Mouse (Mus musculus): ENCODE measurements around the gene Pbx2. TPM values are rescaled to one million over a fixed set of nuclear protein-coding genes. Genes with fewer than 3 reads are reported as not detected.

Pbx2 gene
- polyA plus RNA-seq, 1 experiment from 2014 or later: 17.9 TPM

DNA sequence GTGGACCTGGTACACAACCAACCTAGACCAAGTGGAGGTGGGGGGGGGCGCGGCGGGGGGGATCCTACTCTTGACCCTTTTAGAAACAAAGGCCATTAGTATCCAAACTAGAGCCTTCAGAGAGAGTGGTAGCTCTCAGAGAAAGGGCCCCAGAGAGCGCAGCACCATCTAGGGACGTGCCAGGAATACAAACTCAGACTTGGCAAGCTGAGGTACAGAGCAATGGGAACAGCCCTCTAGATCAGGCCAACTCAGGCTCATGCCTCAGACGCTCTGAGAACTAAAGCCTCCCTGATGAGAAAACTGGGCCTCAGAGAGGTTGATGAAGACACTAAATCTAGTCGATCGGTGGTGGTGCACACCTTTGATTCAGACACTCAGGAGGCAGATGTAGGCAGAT is 5.9 kb upstream of the Pbx2 start:
- no peak overlapping the region for H3K4me3 ChIP-seq (ENCODE audit: low read depth, low read length)
- H3K4me2 ChIP-seq (ENCODE audit: low read depth, low read length, severe bottlenecking): no peak overlapping the region
- ATAC-seq (replicated peaks; ENCODE audit: low FRiP score): no peak
- H3K9ac ChIP-seq (ENCODE audit: low read length): no peak overlapping the region
- H3K4me1 ChIP-seq (replicated peaks; ENCODE audit: control insufficient read depth, insufficient read depth, low read length): peaks cover 21% of the 10 kb centered on the region
- H3K27ac ChIP-seq (ENCODE audit: low read depth, low read length): no peak overlapping the region
- WGBS: 89% methylated on average over 8 of the region's 8 CpGs
- no peaks in the 10 kb centered on the region for H3K36me3 ChIP-seq (ENCODE audit: control insufficient read depth, insufficient read depth, low read length)
- no peak for DNase-seq (ENCODE audit: low spot score)
- H3K27me3 ChIP-seq (ENCODE audit: control insufficient read depth, insufficient read depth, low read length): no peaks in the 10 kb centered on the region
- no peaks in the 10 kb centered on the region for H3K9me3 ChIP-seq (ENCODE audit: control insufficient read depth, low read length)

- WGBS: 18% methylated on average over 32 of the region's 32 CpGs
- peak overlapping the region; percentile 87 for H3K4me2 ChIP-seq (ENCODE audit: low read depth, low read length, severe bottlenecking)
- peaks cover 31% of the 10 kb centered on the region for H3K4me1 ChIP-seq (replicated peaks; ENCODE audit: control insufficient read depth, insufficient read depth, low read length)
- peak overlapping the region; percentile 80 for H3K9ac ChIP-seq (ENCODE audit: low read length)
- peak; percentile 5; the same call in 1 of the 2 replicates for ATAC-seq (replicated peaks; ENCODE audit: low FRiP score)
- no peaks in the 10 kb centered on the region for H3K9me3 ChIP-seq (ENCODE audit: control insufficient read depth, low read length)
- H3K36me3 ChIP-seq (ENCODE audit: control insufficient read depth, insufficient read depth, low read length): no peaks in the 10 kb centered on the region
- H3K27ac ChIP-seq (ENCODE audit: low read depth, low read length): peak overlapping the region; percentile 99
- DNase-seq (ENCODE audit: low spot score): no peak
- no peaks in the 10 kb centered on the region for H3K27me3 ChIP-seq (ENCODE audit: control insufficient read depth, insufficient read depth, low read length)
- peak overlapping the region; percentile 64 for H3K4me3 ChIP-seq (ENCODE audit: low read depth, low read length)
Observed at GRCm38 (mm10) chr17:34585877-34586771, 4.9 kb upstream of the Pbx2 start.

DNA sequence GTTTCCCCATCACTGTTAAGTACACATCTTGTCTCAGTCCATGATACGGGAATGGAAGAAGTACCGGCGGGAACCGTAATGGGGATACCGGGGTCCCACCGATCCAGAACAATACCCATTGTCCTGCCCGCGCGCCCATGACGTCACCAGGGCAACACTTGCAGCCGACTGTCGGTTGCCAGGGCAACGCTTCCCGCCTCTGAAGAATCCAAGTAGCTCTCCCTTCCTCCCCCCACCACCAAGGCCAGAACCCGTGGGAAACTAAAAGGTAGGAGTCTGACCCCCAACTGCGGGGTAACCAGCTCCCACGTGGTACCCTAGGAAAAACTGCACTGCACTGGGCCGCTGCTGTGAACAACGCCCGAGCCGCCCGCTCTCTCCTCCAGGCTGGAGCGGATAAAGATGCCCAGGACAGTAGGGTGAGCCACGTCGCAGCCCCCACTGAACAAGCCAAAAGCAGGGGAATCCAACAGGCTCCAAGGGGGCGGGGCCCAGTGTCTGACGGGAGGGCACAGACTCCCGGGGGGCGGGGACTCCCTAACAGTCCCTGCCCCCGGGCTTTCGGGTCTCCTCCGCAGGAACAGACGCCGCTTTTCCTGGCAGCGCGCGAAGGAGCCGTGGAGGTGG is 4.2 kb upstream of the Pbx2 start:
- ATAC-seq (replicated peaks; ENCODE audit: low FRiP score) (peak; percentile 79), DNase-seq (ENCODE audit: low spot score) (peak; percentile 95)
- Histone ChIP-seq H3K9ac (ENCODE audit: low read length) (peak overlapping the region; percentile 80), H3K4me2 (ENCODE audit: low read depth, low read length, severe bottlenecking) (peak overlapping the region; percentile 87), H3K9me3 (ENCODE audit: control insufficient read depth, low read length) (no peaks in the 10 kb centered on the region), H3K4me1 (replicated peaks; ENCODE audit: control insufficient read depth, insufficient read depth, low read length) (peaks cover 36% of the 10 kb centered on the region), H3K27me3 (ENCODE audit: control insufficient read depth, insufficient read depth, low read length) (no peaks in the 10 kb centered on the region), H3K36me3 (ENCODE audit: control insufficient read depth, insufficient read depth, low read length) (no peaks in the 10 kb centered on the region), H3K4me3 (ENCODE audit: low read depth, low read length) (peak overlapping the region; percentile 64), H3K27ac (ENCODE audit: low read depth, low read length) (peak overlapping the region; percentile 99)
- under 1% methylated on average over 38 of the region's 38 CpGs for WGBS

DNA sequence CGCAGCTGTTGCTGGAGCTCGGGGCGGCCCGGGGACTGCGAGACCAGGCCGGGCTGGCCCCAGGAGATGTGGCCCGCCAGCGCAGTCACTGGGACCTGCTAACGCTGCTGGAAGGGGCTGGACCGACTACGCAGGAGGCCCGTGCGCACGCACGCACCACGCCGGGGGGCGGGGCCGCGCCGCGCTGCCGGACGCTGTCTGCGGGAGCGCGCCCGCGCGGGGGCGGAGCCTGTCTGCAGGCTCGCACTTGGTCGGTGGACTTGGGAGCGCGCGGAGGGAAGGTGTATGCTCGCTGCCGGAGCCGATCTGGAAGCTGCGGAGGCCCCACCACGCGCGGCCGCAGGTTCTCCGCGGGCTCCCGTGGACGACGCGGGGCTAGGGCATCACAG is 3.6 kb upstream of the Pbx2 start:
- Histone ChIP-seq H3K9ac (ENCODE audit: low read length) (peak overlapping the region; percentile 80), H3K27me3 (ENCODE audit: control insufficient read depth, insufficient read depth, low read length) (no peaks in the 10 kb centered on the region), H3K36me3 (ENCODE audit: control insufficient read depth, insufficient read depth, low read length) (no peaks in the 10 kb centered on the region), H3K4me2 (ENCODE audit: low read depth, low read length, severe bottlenecking) (peak overlapping the region; percentile 87), H3K4me3 (ENCODE audit: low read depth, low read length) (peak overlapping the region; percentile 64), H3K9me3 (ENCODE audit: control insufficient read depth, low read length) (no peaks in the 10 kb centered on the region), H3K27ac (ENCODE audit: low read depth, low read length) (peak overlapping the region; percentile 99), H3K4me1 (replicated peaks; ENCODE audit: control insufficient read depth, insufficient read depth, low read length) (peaks cover 36% of the 10 kb centered on the region)
- peak; percentile 98 for DNase-seq (ENCODE audit: low spot score)
- peak; percentile 81 for ATAC-seq (replicated peaks; ENCODE audit: low FRiP score)
- under 1% methylated on average over 50 of the region's 50 CpGs for WGBS

DNA sequence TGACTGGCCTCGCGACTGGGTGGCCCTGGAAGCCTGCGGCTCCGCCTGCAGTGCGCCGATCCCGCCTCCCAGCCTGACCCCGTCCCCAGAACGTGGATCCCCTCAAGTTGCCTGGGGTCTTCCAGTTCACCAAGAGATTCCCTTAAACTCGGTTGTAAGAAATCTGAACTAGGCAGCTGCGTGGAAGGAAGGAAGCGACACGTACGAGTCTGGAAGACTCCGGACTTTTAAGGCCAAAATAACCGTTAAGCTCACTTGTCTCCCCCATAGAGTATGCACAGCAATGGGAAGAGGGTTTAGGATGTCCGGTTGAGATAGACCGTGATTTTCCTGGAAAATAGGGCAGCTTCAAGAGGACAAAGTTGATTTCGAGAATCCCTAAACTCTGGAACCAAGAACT is 3.3 kb upstream of the Pbx2 start:
- Histone ChIP-seq H3K27ac (ENCODE audit: low read depth, low read length) (peak overlapping the region; percentile 99), H3K4me1 (replicated peaks; ENCODE audit: control insufficient read depth, insufficient read depth, low read length) (peaks cover 36% of the 10 kb centered on the region), H3K36me3 (ENCODE audit: control insufficient read depth, insufficient read depth, low read length) (no peaks in the 10 kb centered on the region), H3K27me3 (ENCODE audit: control insufficient read depth, insufficient read depth, low read length) (no peaks in the 10 kb centered on the region), H3K9ac (ENCODE audit: low read length) (peak overlapping the region; percentile 80), H3K9me3 (ENCODE audit: control insufficient read depth, low read length) (no peaks in the 10 kb centered on the region), H3K4me3 (ENCODE audit: low read depth, low read length) (peak overlapping the region; percentile 64), H3K4me2 (ENCODE audit: low read depth, low read length, severe bottlenecking) (peak overlapping the region; percentile 87)
- 4% methylated on average over 19 of the region's 19 CpGs for WGBS
- no peak for ATAC-seq (replicated peaks; ENCODE audit: low FRiP score)
- DNase-seq (ENCODE audit: low spot score): no peak

DNA sequence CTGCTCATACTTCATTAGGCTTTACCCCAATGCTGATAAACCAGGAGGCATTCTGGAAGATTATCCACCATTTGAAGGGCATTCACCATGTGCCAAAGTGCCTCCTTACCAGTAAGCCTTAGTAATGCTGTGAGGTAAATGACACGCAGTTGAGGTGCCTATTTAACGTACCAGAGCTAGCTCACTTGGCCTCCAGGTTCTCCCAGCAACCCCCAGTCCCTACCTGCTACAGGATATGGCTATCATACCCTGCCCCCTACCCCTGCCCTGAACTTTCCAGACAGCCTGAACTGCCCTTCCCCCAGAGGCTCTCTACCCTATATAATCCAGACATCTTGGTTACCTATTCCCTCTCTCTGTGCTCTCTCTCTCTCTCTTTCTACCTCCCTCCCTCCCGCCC is 2.3 kb upstream of the Pbx2 start:
- no peaks in the 10 kb centered on the region for H3K27me3 ChIP-seq (ENCODE audit: control insufficient read depth, insufficient read depth, low read length)
- H3K4me3 ChIP-seq (ENCODE audit: low read depth, low read length): no peak overlapping the region
- ATAC-seq (replicated peaks; ENCODE audit: low FRiP score) (no peak), DNase-seq (ENCODE audit: low spot score) (no peak)
- peaks cover 36% of the 10 kb centered on the region for H3K4me1 ChIP-seq (replicated peaks; ENCODE audit: control insufficient read depth, insufficient read depth, low read length)
- no peaks in the 10 kb centered on the region for H3K9me3 ChIP-seq (ENCODE audit: control insufficient read depth, low read length)
- H3K4me2 ChIP-seq (ENCODE audit: low read depth, low read length, severe bottlenecking): no peak overlapping the region
- H3K9ac ChIP-seq (ENCODE audit: low read length): no peak overlapping the region
- WGBS: 62% methylated on average over 3 of the region's 3 CpGs
- H3K27ac ChIP-seq (ENCODE audit: low read depth, low read length): no peak overlapping the region
- no peaks in the 10 kb centered on the region for H3K36me3 ChIP-seq (ENCODE audit: control insufficient read depth, insufficient read depth, low read length)

DNA sequence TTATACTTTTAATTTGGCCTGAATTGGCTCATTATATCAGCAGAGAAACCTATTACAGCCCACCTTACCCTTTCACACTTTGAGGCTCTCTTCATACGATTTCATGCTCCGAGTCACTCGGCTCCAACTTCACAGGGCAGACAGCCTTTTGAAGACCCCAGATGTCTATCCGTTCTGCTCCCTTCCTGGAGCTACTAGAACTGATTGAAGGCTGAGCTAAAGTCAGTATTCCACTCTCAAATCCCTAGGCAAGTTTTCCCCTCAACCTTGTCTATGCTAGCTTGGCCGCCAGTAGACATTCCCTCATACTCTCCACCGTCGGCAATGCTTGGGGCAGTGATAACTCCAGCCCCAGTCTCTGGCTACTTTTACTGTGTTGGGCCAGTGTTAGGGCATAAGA is 1.9 kb upstream of the Pbx2 start:
- Histone ChIP-seq H3K9me3 (ENCODE audit: control insufficient read depth, low read length) (no peaks in the 10 kb centered on the region), H3K4me1 (replicated peaks; ENCODE audit: control insufficient read depth, insufficient read depth, low read length) (peaks cover 37% of the 10 kb centered on the region), H3K27ac (ENCODE audit: low read depth, low read length) (no peak overlapping the region), H3K4me2 (ENCODE audit: low read depth, low read length, severe bottlenecking) (no peak overlapping the region), H3K27me3 (ENCODE audit: control insufficient read depth, insufficient read depth, low read length) (no peaks in the 10 kb centered on the region), H3K9ac (ENCODE audit: low read length) (peak overlapping the region; percentile 6; the same call in 1 of the 2 replicates), H3K4me3 (ENCODE audit: low read depth, low read length) (no peak overlapping the region), H3K36me3 (ENCODE audit: control insufficient read depth, insufficient read depth, low read length) (no peaks in the 10 kb centered on the region)
- 56% methylated on average over 7 of the region's 7 CpGs for WGBS
- DNase-seq (ENCODE audit: low spot score): no peak
- ATAC-seq (replicated peaks; ENCODE audit: low FRiP score): no peak

GRCm38 (mm10) chr17:34589681-34590101 is 1.4 kb upstream of the Pbx2 start, which contains the start of gene Gpsm3:
TSS of gene Gpsm3 (plus strand) at chr17:34589806.
- Histone ChIP-seq H3K9me3 (ENCODE audit: control insufficient read depth, low read length) (no peaks in the 10 kb centered on the region), H3K27ac (ENCODE audit: low read depth, low read length) (peak within 1 kb of the TSS; percentile 100; the same call in 1 of the 2 replicates), H3K4me1 (replicated peaks; ENCODE audit: control insufficient read depth, insufficient read depth, low read length) (peaks cover 37% of the 10 kb centered on the region), H3K27me3 (ENCODE audit: control insufficient read depth, insufficient read depth, low read length) (no peaks in the 10 kb centered on the region), H3K36me3 (ENCODE audit: control insufficient read depth, insufficient read depth, low read length) (no peaks in the 10 kb centered on the region), H3K4me3 (ENCODE audit: low read depth, low read length) (no peak within 1 kb of the TSS), H3K9ac (ENCODE audit: low read length) (peak within 1 kb of the TSS; percentile 99; the same call in 1 of the 2 replicates), H3K4me2 (ENCODE audit: low read depth, low read length, severe bottlenecking) (0 out of 2 replicates have a peak within 1 kb of the TSS, but pooled peaks have one; percentile 15)
- WGBS: 31% methylated on average over 7 of the region's 7 CpGs
- ATAC-seq (replicated peaks; ENCODE audit: low FRiP score): no peak
- DNase-seq (ENCODE audit: low spot score): no peak

Measured in forebrain, embryonic 11.5 days (tissue).